Mouse (Mus musculus) retina, postnatal 7 days (tissue): ENCODE data around the gene Gtf2h4.

Source experiments
- DNase-seq: peaks from one replicate; pipeline ENCODE4 v3.0.0-alpha.2; 2012; ENCODE audit warnings: low read depth, low spot score

Gene Gtf2h4

DNA sequence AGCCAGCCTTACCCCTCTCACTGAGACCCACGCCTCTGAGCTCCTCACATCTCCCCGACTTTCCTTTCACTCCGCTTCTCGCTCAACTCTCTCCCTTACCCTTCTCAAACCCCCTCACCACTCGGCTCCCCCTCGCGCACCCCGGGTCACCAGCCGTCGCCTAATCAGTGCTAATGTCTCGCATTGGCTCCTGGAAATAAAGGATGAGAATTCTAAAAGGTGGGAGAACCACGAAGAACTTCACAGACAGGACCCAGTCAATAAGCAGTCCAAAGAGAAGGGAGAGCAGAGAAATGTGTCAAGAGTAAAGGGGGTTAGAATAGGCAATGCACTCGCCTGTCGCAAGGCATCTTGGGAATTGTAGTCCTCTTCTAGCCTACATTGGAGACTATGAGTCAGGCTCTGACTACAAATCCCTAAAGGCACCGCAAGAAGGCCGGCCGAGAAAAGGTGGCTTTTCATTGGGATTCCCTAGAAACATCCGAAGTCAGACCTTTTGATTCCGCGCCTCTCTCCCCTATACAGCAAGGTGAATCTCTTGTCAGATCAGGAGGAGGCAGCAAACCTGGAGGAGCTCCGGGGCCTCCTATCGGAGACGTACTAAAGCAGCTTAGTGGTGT is at the start of gene Gtf2h4:
Gene Gtf2h4, minus strand, starts transcription at position 324 of the 620 bp plus-strand sequence.
- DNase-seq = peak; percentile 95

DNA sequence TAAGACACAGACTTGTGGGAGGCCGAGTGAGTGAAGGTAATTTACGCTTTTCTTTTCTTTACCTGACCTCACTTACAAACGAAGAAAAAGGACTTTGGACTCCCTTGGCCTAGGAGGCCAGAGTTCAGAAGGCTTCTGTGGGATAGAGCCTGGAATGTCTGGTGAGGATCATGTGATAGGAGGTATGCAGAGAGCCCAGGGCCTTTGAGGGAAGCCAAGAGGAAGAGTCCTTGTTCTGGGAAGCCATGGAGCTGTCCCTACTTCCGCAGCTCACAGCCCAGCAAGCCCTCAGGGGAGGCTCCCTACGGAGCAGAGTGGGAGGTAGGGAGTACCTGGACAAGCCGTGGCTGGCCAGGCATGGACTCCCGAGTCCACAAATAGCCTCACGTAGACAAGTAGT is 48.1 kb upstream of the Gtf2h4 start:
- DNase-seq = no peak

DNA sequence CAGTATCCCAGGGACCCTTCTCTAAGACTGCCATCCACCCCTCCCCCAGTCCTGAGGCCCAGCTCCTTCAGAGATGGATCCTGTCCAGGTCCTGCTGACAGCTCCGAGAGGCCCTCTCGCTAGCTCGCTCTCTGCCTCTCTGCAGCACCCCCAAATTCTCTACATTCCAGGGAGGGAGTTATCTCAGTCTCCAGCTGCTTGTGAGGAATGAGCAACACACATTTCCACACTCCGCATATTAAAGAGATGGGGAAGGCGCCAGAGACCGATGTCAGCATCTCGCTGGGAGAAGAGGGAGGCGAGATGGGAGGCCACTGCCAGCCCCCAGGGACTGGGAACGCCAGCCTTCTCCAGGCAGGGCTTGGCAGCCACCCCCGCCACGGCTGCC is 46.8 kb upstream of the Gtf2h4 start:
- DNase-seq = no peak

DNA sequence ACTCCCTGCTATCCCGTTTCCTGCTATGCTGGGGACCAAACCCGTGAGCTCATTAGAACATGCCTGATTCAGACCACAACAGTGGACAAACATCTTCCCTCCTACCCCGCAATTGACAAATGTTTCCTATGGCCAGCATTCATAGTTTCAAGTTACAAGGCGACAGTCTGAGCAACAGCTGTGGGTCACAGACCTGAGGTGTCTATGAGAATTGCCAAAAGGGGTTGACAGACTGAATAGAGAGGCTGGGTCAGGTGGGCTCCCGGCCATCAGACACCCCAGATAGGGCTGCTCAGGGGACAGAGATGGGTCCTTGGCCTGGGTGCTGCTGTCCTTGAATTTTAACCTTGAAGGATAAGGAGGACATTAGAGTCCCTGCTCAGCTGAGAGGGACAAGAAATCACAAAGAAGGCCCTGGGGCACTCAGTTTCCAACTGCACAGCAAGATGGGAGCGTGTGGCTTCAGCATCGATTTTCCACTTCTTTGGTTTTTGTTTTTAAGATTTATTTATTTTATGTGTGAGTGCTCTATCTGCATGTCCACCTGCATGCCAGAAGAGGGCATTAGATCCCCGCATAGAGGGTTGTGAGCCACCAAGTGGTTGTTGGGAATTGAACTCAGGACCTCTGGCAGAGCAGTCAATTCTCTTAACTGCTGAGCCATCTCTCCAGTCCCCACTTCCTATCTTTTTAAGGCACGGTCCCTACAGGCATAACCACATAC is 46.2 kb upstream of the Gtf2h4 start:
- no peak for DNase-seq

DNA sequence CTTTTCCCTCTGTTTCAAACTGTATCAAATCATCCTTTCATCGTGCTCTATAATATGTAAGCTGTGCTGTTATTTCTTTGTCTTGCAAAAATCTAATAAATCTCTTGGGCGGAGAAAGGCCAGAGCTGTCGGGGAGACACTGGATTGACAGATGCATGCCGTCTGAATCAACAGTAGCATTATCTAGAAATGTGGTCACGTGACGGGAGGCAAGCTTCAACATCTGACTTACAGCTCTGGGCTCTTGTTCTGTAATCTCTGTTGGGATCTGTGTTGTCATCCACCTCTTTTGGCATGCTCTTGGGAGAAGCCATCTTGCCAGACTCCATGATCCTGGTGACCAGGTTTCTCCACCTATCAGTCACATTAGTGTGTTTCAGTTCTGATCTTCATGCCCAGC is 43.5 kb upstream of the Gtf2h4 start:
- no peak for DNase-seq

DNA sequence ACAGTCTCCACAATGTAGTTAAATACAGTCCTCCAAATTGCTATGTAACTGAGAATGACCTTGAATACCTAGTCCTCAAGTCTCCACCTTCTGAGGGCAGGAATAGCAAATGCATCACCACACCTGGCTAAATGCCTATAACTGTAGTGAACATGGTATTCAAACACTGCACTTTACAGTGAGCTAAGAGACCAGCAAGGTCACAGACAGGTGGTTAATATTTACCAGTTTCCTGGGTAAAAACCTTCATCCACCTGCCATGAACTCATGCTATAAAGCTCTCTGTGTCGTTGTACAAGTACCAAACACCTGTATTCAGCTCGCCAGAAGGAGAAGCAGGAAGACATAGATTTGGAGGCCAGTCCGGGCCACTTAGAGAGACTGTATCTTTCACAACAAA is 42.6 kb upstream of the Gtf2h4 start:
- no peak for DNase-seq

DNA sequence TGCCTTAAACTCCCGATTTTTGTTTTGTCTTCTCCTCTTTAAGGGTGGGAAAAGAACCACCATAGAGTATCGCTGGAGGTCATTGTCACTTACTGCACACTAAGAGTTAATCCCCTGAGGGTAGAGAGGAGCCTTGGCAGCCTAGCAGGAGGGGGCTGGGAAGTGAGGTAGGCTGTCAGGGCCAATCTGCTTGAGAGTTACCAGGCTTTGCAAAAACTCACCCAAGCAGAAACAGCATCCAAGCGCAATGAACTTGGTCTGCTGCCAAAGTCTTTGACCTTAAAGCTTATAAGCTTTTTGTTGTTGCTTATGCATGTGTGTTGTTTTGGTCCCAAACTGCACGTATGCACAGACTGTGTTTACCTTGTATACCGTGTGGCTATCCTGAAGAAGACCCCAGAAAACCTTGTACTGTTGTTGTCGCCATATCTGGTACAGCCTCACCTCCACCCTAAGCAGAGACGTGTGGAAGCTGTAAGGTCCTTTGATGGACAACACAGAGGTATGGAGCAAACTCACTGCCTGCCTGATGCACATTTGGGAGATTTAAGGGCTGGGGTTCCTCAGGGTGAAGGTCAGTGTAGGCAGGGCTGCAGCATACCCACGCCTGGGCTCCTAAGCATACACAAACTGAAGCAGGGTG is 37.3 kb upstream of the Gtf2h4 start:
- DNase-seq = peak; percentile 61

DNA sequence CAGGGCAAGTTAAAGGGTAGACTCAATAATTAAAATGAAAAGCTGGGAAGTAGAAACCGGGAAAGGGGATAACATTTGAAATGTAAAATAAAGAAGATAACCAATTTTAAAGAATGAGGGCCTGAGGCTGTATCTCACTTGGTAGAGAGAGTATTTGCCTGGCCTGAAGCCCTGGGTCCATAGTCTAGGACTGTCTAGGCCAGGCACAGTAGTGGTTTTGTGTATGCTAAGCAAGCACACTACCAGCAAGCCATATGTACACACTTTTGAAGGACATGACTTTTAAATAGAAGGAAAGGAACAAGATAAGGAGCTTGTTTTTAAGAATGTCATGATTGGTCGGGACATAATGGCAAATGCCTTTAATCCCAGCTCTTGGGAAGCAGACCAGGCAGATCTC is 35.1 kb upstream of the Gtf2h4 start:
- DNase-seq = no peak

DNA sequence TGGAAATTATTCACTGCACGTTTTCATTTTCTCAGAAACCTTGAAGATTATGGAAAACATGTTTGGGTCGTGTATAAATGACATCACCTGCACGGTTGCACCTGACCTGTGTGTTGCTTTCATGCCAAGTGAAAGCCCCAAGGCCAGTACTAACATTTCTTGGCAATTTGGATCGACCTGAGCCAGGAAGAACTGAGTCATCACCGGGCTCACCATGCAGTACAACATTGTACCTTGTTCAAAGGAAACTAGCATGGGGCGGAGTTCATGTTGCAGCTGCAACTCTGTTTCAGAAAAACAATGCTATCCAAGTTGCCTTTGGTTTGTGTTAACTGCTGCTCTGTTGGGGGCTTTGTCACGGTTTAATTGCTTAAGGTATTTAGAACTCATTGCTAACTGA is 34.4 kb upstream of the Gtf2h4 start:
- DNase-seq = no peak

DNA sequence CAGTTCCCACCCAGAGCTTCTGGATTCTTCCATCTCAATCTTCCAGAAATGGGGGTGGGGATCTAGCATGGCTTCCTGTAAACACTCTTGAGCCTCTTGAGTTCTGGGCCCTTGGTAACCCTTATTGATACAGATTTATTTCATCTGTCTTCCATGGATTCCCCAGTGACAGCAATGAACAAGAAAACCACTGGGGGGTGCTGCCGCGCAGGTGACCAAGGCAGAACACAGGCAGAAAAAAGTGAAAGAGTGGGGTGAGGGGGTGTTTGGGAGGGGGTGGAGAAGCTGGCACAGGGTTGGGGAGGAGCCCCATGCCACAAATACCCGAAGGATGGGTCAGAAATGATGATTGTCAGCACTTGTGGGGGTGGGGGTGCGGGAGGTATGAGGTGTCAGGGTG is 32.3 kb upstream of the Gtf2h4 start:
- no peak for DNase-seq

DNA sequence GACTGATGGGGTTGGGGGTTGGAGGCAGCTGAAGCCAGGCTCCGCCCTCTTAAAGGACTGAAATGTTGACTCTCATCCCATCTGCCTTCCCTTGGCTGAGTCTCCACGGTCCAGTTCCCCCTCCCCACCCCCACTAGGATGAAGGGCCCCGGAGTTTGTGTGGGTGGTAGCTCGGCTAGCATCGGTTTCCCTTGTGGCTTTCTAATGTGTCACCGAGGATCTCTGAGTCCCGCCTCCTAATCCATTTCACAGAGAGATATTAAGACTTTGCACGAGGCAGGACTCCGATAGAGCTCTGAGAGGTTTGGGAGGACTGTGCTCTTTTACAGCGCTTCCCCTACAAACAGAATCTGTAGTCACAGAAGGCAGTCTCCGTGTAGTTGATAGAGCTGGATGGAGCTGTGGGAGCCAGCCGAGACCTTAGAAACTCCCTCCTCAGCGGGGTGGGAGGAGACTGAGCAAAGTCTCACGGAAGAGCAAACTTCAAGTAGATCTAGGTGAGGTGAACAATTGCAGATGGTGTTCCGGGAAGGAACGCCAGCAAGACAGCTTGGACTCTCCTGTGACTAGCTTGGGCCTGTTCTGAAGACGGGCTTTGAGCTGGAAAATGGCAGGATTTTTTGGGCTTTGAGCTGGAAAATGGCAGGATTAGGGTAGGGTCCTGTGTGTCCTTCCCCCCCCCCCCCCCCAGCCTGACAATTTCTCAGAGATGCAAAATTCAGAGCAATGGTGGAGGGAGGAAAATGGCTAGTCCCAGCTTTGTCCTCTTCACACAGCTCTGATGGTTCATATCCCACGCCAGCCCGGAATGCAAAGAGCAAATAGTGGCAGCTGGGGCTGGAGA is 31.3 kb upstream of the Gtf2h4 start, which contains the start of gene Ddr1:
Gene Ddr1, minus strand, starts transcription at position 1 of the 844 bp plus-strand sequence.
- no peak for DNase-seq

DNA sequence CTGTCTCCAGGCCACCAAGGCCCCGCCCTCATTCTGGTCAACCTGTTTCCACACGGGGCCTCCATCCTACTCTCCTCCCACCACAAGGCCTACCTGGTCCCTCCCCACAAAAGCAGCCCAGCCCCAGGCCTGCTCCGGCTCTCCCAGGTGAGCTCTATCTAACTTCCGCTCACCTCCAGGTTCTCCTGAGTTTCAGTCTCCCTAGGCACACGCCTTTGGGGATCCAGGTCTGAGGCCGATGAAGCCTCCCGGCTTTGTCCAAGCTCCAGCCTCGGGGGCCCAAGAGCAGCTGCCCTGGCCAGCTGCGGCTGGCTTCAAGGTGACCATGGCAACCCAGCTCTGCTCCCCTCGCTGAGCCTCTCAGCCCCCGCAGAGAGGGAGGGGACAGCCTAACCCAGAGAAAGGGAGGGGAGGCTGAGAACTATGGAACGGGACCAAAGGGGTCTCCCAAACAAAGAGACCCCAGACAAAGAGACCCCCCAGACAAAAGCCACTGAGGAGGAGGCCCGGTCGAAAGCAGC is 30.3 kb upstream of the Gtf2h4 start:
- peak; percentile 51 for DNase-seq

DNA sequence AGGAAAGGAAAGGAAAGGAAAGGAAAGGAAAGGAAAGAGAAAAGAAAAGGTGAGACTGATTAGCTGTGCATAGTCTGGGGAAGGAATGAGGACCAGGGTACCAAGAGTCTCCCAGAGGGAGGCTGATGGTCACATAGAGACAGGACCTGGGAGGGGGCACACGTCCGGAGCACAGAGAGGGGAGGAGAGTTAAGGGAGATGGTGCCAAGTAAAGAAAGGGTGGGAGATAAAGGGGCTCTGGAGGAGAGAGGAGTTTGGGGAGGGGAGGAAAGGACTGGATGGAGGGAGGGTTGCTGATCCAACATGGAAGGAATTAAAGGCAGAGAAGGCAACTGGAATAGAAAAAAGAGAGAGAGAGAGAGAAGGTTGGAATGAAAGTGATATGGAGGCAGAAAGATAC is 29.5 kb upstream of the Gtf2h4 start:
- no peak for DNase-seq

DNA sequence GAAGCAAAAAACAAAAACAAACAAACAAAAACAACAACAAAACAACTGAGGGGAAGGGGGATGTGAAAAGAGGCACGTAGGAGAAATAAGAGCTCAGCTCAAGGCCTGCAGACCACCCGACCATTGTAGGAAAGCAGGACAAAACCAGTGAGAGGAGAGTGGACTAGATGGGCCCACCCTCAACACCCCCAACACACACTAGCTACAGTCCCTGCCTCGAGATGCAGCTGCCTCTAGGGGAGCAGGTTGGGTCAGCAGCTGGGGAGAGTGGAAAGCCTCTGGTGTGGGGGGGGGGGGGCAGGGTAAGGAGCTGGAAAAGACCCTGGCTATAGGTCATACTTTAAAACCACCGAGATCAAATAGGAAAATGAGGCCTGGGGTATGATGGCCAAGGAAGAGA is 29.1 kb upstream of the Gtf2h4 start:
- no peak for DNase-seq

DNA sequence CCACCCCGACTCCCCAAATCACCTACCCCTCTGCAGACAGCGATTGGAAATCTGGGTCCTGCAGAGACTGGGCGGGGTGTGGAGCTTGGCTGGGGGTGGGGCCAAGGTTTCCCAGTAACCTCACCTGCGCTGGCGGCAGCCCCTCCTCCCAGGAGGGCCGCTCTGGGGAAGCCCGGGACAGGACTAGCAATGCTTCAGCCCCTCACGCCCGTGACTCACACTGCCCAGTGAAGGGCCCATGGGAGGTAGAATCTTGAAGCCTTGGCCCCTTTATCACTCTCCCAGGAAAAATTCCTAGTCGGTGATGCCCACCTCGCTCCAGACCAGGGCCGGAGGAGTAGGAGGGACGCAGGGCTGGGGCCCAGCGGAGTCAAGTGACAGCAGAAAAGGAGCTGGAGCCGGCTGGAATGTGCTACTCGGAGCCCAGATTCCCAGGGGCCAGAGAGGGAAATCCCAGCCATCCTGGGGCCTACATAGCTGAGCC is 28.5 kb upstream of the Gtf2h4 start:
- no peak for DNase-seq

DNA sequence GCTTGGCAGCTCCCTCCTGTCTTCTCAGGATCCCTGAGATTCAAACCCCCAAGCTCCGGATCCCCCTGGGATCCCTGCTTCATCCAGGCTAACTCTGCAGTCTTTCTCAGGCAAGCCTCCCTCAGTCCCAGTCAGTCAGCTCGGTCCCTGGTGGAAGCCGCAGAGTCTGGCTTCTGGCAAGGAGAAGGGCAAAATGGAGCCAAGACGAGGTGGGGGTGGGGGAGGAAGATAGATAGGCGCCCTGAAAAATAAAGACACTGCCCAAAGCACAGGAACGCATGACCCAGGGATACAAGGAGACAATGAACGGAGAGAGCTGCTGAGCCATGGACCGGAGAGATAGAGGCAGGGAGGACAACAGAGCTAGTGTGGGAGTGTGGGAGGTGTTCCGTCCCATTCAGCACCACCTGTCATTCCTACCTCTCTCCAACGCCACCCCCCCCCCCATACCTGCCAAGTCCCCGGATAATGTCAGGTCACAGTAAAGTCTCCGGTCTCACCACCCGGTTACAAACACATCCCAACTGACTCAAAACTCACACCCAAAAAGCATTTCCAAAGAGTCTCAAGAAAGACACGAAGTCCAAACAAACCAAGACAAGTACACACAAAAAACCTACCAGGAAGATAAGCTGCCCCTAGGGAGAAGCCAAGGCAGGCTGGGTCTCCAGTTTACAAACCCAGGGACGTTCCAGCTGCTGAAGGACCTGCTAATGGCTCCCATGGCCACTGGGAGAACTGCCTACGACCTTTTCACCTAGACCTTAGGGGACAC is 27.9 kb upstream of the Gtf2h4 start:
- no peak for DNase-seq

DNA sequence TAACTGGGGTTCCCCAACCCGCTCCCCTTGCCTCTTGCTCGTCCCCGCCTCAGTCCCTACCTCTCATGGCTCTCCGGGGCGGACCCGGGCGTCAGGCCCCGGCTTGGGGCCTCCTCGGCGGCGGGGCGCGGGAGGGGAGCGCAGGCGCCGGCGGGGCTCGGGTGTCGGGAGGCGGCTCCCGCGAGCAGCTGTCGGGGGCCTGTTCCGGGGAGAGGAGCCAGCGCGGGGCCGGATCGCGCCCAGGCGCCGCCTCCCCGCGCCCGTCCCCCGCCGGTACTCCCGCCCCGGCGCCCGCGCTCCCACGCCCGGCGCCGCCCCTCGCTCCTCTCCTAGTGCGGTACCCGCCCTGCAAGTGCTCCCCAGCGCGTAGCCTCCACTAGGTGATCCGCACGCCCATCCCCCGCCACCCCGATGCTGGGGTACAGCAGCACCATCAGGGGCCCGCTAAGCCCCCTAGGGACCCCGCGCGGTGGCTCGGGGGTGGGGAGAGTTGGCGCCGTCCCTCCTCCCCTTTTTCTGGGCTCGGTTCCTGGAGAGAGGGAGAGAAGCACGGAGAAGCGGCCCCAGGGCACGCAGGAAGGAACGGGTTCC is 26.9 kb upstream of the Gtf2h4 start:
- DNase-seq = no peak

DNA sequence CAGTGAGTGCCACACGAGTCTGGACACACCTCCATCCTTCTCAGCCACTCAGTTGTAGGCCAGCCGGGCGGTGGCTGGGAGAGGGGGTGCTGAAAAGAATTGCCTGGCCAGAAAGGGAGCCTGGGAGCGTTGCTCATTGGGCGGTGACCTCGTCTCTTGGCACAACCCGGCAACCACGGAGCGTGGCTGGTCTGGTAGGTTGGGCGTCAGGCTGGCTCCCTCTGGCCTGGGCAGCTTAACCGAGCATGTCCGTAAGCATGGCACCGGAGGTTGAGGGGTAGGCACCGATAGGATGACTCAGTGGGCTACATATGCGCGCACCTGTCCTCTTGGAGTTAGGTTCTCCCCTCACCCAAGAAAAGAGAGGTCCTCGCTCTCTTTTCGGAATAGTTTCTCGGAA is 26.4 kb upstream of the Gtf2h4 start:
- no peak for DNase-seq

DNA sequence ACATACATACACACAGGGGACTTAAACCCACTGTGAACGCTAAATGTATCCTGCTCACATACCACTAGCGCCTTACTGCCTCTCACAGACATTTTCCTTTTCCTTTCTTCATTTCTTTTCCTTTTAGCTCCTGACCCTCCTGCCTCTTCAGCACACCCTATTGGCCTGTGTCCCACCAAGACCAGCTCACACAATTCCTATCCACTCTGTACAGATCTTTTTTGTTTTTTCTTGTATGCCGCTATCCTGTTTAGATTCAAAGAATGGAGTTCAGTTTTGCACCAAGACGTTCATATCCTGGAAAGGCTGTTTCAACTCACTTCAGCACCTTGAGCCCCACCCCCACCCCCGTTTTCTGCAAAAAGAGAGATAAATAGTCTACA is 25.0 kb upstream of the Gtf2h4 start:
- DNase-seq = no peak

DNA sequence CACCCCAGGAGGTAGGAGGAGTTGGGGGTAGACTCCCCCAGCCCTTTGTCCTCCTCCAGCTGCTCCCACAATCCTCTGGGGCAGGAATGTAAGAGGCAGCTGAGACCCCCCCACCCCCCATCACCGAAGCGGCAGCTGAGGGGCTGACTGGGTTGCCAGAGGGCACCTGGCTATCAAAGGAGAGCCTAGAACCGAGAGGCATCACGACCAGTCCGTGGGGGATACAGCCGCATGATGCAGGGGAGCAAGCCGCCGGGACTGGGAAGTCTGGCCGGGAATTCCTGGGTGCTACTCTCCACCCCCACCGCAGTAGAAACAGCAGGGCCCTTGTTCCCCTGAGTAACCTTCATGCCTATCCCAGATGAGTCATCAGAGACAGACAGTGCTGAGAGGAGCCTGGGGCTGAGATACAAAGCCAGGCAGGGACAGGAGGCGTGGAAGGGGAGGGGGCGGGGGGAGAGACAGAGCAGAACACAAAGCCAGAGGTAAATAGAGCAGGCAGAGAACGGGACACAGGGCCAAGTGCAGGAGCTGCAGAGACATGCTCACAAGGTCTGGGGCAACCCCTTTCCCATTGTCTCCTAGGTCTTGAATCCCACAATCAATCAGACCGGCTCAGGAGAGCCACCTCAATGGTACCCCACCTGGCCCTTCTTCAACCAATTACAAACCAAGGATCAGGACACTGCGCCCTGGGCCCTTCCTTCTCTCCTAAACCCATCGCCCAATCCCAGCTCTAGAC is 24.4 kb upstream of the Gtf2h4 start:
- DNase-seq = peak; percentile 46
